Mouse (Mus musculus): ENCODE results near the gene Vnn3.

Gene Vnn3

DNA sequence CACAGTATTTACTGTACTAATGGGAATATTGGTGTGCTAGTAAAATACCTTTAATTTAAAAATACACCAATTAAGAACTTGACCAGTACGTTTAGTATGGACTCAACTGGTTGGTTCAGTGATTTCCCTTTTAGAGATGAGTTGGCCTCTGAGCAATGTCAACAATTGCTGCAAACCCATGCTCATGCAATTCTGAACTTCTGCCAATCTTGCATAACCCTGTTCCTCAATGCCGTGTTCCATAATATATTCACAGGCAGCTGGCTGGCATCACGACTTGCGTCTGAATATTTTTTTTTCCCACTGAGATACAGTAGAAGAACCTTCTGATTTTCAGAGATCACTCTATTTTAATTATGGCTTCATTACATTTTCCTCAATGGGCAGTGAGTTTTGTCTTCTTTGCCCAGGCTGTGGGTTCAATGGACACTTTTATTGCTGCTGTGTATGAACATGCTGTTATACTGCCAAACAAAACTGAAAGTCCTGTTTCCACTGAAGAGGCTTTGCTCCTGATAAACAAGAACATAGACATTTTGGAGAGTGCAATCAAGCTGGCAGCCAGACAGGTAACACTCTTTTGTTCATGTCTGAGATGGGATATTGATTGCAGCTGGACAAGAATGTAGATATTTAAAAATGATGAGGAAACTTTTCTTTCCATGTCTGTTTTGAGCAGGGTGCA lies at the start of gene Vnn3:
Gene Vnn3 (plus strand): TSS at position 235 of the 685 bp plus-strand sequence.
- DNase-seq (ENCODE audit: low spot score in 2 of 2), result no peak

DNA sequence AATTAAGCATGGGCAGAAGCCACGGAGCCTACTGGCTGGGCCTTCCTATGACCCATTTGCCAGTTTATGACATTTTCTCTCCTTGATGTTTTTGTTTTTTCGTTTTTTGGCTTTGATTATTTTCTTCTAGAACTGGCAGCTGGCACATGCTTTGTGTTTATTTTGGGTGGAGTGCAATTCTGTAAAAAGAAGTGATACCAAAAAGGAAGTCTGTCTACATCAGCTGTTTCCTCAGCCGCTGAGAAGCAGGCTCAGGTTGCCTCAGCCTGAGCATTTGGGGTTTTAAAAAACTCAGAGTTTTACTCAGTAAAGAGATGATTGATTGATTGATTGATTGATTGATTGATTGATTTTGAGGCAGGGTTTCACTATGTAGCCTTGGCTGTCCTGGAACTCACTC lies 48.4 kb upstream of the Vnn3 start:
- DNase-seq (ENCODE audit: low spot score in 2 of 2), result no peak

DNA sequence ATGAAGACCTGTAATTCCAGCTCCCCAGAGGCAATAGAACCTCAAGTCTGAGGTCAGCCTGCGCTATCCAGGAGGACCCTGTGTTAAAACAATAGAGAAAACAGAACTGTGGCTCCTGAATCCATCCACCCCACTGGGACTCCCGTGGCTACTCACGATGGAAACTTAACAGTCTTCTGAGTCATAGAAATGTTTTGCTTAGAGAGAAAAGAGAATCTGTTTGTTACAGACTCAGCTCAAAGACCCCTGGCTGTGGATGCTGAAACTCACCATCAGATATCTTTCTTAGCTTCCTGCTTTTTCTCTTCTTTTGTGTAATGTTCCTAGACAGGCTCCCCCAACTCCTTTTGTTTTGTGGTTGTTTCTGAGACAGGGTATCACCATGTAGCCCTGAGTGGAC lies 46.6 kb upstream of the Vnn3 start:
- DNase-seq (ENCODE audit: low spot score in 2 of 2), result no peak

DNA sequence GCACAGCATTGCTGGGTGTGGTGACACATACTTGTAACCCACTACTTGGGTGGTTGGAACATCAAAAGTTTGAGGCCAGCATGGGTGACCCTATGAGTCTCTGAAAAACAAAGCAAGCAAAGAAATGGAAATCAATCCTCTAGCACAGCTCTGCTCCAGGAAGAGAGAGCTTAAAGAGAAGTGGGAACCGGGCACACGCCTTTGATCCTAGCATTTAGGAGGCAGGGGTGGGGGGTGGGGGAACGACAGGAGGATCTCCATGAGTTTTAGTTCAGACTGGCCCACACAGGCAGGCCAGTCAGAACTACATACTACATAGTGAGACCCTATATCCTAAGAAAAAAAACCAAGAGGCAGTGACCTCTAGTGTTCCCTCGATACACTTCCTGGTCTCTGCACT lies 45.1 kb upstream of the Vnn3 start:
- DNase-seq (ENCODE audit: low spot score in 2 of 2), result no peak

DNA sequence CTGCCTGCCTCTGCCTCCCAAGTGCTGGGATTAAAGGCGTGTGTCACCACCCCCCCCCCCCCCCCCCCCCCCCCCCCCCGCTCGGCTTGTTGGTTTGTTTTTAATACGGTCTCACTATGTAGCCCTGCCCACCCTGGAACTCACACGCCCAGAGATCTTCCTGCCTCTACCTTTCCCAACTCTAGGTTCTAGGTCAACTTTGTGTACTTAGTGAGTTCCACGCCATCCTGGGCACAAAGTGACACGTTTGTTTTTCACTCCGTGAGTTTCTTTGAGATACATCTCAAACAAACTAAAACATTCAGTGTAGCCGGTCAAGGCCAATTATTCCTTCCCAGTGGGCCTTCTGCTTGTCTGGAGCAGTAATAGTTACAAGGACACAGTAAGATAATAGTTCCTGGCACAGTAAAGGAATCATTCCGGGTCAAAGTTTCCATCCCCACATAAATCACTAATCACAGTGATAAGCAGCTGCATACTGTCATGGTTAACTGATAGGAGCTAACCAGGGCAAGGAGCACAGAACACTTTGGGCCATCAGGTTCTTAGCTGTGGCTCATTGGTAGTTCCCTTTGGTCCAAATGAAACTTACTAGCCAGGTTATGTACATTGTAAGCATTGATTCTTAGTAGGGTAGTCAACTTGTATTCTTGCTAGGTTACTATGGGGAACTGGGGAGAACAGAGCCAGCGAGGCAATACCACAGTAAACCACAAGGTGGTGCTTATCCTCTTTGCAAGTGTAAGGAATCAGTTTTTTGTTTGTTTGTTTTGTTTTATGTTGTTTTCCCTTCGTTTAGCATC lies 39.4 kb upstream of the Vnn3 start:
- DNase-seq (ENCODE audit: low spot score in 2 of 2), result peak; percentile 19 to 63

DNA sequence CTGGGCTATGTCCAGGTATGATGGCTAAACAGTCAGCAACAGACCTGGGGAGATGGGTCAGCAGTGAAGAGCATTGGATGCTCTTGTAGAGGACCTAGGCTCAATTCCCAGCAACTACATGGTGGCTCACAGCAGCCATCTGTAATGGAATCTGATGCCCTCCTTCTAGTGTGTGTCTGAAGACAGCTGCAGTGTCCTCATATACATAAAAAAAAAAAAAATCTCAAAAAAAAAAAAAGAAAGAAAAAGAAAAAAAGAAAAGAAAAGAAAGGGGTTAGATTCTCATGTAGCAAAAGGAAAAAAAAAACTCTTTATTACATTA lies 38.9 kb upstream of the Vnn3 start:
- no peak for DNase-seq (ENCODE audit: low spot score in 2 of 2)

DNA sequence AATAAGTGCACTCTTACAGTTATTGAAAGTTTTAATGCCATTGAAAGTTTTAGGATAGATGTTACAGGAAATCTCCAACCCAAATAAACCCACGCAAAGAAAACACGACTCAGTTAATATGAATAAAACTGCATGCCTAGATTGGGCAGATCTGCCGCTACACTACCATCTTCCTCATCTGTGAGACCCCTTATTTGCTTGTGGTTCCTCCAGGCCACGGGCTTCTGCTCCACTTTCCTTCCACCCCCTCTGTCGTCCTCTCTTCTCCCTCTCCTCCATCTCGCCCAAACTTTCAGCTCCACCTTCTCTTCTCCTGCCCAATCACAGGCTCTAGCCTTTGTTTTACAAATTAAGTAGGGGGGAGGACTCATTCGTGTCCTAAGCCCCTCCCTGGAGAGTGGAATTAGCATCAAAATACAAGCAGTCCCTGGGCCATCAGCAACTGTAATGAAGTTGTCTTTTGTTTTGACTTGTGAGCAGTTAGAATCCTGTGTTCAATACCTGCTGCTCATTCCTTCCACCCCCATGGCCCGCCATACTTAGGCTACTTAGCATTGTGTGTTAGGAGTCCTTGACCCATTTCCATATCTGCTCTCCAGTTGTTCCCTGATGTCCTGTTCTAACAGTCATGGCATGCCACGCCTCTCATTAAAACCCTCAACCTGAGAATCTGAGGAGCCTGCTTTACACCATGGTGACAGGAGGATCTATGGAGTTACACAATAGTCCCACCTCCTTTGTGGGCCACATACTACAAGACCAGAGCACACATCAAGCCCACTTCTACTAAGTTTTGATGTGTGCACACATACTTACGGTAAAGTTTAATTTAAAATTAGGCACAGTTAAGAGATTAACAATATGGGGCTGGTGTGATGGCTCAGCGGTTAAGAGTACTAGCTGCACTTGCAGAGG lies 38.2 kb upstream of the Vnn3 start:
- DNase-seq (ENCODE audit: low spot score in 2 of 2), result no peak

DNA sequence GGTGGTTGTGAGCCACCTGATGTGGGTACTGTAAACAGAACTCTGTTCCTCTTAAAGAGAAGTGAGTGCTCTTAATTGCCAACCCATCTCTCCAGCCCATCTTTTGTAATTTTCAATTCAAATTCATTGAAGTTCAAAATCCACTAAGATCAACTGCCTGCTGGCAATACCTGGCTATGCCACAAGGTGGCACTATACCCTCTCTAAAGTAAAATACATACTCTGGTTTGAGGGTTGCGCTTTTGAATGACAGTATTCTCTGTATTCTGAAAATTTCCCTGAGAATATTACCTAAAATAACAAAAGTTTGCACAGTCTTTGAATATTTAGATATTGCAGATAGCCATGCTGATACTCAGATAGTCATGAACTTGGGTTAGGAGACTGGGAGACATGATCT lies 36.1 kb upstream of the Vnn3 start:
- DNase-seq (ENCODE audit: low spot score in 2 of 2), result peak; percentile 32 to 63

DNA sequence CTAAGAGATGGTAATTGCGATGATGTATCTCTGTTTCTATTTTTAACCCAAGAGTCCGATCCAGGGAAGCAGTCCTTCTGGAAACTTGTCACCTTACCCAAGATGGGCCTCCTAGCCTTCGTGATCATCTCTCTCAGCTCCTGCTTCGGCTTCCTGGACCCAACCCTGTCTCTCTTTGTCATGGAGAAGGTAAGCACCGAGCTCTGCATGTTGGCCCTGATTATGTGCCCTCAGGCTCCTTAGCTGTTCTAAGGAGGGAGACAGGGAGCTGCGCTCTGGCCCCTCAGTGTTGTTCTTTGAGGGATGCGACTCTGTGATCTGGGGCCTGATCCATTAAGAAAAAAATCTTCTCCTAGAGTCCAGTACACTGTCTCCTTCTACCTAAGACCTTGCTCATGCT lies 35.0 kb upstream of the Vnn3 start:
- DNase-seq (ENCODE audit: low spot score in 2 of 2), result no peak

DNA sequence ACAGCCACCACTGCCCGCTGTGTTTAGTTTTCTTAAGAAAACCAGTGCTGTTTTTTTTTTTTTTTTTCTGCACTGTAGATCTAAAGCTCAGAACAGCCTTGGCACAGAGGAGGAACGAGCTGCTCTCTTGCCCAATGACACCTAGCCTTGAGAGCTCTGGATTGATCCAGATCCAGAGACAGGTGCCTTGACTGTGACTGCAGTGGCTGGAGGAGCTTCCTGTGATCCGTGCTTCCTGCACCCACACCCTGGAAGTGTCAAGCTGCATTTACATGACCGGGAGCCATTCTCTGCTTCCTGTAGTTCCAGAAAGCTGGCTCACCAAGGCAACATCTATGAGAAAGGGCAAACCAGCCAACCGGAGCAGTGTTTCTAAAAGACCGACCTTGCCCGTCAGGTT lies 24.7 kb upstream of the Vnn3 start:
- DNase-seq (ENCODE audit: low spot score in 2 of 2), result no peak

DNA sequence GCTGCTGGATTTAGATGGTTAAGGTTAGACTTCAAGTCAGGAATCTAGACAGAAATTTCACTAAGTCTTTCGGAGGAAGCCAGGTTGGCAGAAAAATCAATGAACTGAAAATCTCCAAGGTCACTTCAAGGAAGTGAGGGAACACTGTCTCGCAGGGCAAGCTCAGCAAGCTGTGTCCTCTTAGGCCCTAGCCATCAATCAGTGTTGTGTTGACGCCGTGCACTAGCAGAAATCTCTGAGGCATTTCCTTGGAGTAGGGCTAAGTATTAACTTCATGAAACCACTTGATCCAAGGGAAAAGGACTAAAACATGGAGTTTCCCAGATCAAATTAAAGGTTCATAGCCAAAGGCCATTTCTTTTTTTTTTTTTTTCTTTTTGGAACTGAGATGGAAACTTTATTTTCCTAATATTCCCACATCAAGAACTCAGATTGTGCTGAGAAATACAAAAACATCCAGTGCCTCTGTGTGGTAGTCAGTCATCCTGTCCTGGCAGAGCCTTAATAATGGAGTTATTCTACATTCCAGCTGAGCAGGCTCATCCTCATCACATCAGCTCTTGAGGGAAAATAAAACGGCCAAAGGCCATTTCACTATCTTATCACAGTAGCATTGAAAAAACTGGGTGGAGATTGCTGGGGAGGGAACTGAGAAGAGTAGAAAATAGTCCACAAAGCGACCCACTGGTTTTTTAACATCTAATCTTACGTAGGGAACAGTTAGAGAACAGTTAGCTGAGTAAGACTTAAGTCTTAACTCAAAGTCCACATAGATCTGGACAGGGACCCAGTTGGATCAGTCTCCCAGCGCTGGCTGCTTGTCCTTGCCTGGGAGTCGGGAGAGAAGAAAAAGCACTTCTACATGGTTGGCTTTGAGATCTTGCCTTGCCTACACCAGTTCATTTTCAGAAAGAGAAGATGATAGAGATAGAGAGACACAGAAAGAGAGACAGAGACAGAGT lies 15.0 kb upstream of the Vnn3 start:
- DNase-seq (ENCODE audit: low spot score in 2 of 2), result no peak

DNA sequence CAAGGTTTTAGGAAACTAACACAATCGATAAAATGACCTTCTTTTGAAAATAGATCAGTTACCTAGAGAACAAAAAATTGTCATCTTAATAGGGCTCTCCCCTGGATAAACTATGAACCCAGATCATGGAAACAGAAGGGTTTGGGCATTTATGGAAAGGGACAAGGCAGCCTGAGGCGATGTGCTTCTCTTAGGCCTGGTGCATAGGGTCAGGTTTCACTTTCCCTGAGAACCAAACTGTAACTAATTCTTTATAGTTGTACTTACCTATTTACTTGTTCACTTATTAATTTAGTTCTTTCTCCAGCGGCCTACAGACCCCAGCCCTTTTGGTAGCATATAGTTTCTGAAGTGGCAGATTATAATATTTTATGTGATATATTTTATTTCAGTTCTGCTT lies 14.1 kb upstream of the Vnn3 start:
- no peak for DNase-seq (ENCODE audit: low spot score in 2 of 2)

DNA sequence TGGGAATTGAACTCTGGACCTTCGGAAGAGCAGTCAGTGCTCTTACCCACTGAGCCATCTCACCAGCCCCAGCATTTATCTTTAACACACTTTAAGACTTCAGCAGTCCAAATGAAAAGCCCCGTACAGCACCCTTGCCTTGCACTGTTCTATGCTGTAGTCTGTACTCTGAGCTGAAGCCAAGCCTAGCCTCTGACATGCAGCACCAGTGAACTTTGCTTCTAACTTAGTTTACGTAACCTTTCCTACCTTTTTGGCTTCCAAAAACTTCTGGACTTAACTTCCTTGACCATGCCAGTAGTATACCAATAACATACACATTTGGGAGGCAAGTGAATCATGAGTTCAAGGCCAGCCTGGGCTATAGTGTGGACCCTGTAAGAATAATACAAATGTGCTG lies 12.4 kb upstream of the Vnn3 start:
- DNase-seq (ENCODE audit: low spot score in 2 of 2), result no peak

DNA sequence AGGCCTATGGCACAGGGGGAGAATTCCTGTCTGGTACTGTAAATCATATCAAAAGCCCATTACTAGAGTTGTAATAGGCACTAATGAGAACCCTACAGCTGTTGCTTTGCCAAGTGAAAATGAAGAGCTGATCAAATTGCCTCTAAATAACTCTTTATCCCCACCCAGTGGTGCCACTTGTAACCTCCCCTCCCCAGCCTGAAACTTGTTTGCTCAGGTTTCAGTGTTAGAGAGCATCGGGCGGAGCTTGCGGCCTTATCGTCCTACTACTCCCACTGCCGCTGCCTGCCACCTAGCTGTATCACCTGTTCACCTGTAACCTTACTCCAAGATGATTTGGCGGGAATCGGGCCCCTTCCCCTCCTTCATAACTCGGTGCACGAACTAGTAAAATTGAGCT lies 11.9 kb upstream of the Vnn3 start:
- DNase-seq (ENCODE audit: low spot score in 2 of 2), result no peak

DNA sequence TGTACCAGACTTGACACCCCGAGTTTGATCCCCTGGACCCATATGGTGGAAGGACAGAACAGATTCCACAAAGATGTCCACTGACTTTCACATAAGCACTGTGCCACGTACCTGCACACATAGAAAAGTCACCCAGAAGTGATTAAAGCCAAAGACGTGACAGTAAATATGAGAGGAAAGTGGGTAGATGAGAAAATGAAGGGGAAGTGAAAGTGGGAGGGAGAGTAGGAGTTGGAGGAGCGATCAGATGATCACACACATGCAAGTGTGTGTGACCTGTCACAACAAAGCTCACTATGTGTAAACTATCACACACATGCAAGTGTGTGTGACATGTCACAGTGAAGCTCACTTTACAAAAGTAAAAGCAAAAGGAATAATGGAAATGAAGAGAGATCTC lies 10.8 kb upstream of the Vnn3 start:
- DNase-seq (ENCODE audit: low spot score in 2 of 2), result no peak

DNA sequence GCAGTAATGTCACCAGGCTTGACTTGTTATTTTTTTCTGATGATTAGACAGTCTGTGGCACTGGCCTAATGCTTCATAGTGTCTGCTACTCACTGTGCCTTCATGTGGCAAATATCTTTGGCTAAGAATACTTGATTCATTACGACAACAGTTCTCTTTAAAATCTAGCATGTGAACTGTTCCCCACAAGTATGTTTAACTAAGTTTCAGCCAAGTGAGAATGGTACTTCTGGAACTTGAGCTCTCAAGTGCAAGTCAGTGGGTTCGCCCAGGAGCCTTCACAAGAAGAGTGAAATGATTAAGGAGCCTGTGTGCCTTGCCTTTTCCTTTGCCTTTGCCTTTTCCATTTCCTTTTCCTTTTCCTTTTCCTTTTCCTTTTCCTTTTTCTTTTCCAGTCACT lies 834 bp downstream of the Vnn3 start:
- DNase-seq (ENCODE audit: low spot score in 2 of 2), result no peak

DNA sequence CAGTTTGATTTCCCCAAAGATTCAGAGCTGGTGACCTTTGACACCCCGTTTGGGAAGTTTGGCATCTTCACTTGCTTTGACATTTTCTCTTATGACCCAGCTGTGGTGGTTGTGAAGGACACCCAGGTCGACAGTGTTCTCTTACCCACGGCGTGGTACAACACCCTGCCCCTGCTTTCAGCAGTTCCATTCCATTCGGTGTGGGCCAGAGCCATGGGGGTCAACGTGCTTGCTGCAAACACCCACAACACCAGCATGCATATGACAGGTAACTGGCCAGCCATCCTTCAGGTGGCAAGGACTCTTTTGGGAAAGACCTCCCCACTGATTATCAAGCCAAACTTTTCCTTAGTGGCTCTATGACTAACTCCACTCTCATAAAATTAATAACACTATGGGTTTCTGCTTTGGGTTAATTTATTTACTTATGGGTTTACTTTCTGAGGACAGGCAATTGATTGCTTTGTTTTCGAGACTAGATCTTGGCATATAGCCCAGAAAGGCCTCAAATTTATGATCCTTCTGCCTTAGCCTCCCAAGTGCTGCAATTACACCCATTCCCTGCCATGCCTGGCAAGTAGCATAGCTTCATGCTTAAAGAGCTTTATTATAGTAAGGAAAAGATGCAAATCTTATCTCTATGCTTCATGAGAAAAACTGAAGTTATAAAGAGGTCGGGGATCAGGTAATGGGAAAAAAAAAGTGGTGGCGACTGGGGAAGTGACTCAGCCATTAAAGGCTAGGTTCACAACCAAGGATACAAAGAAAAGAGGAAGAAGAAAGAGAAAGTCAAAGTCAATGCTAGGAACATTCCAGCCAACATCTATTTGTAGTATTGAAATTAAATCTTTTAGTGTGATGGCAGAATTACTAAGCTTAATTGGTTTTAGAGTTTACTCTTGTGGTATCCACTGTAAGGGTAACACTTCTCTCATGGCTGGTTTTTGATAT lies 13.4 kb downstream of the Vnn3 start:
- no peak for DNase-seq (ENCODE audit: low spot score in 2 of 2)

DNA sequence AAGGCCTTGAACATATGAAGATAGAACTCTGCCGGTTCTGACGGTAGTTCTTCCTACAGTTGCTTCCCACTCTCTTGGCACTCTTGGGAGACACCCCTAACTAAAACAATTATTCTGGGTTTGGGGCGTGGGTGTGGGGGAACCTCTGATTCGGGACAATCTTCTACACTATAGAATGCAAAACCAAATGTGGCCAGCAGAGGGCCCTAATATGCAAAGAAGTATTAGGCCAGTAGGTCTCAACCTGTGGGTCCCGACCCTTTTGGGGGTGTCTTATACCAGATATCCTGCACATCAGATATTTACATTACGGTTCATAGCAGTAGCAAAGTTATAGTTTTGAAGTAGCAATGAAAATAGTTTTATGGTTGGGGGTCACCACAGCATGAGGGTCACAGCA lies 29.4 kb downstream of the Vnn3 start:
- DNase-seq (ENCODE audit: low spot score in 2 of 2), result no peak

DNA sequence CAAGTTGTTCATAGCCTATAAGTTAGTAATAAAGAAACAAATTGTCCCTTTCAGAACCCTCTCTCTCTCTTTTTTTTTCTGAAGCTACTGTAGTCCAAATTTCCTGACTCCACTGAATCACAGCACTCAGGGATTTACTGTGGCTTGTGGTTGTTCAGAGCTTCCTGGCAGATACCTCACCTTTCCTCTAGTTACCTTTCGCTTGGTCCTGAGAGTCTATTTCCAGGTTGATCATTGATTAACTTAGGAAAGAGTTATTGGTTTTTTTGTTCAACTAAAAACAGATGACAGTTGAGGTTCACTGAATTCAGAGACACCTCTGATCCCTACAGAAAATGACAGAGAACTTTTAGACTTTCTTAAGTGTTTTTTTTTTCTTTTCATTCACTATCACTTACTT lies 33.6 kb downstream of the Vnn3 start:
- DNase-seq (ENCODE audit: low spot score in 2 of 2), result no peak

DNA sequence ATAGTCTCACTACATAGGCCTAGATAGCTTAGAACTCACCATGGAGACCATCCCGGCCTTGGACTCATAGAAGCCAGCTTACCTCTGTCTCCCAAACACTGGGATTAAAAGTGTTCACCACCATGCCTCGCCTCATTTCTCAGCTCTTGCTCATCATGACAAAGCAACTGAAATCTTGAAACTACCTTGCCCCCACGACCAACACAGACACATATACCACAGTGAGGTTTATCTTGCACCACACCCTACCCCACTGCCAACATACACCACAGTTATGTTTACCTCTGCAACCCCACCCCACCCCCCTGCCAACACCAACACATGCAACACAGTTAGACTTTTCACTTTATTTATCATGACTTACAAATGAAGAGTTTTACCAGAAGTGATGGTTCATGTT lies 34.8 kb downstream of the Vnn3 start:
- DNase-seq (ENCODE audit: low spot score in 2 of 2), result no peak
